Mouse (Mus musculus): ENCODE data around the gene Matn3.

GRCm38 (mm10) chr12:8923603-8924002 lies 24.1 kb upstream of the Matn3 start:
- TF ChIP-seq CTCF (IDR thresholded peaks at IDR 0.05; ENCODE audit: control insufficient read depth, insufficient read depth, low read length) (no peak), POLR2A (IDR thresholded peaks at IDR 0.05; ENCODE audit: borderline replicate concordance, control insufficient read depth, low read depth, low read length) (no peak)
